Mouse (Mus musculus): ENCODE data around the gene Gm20403.

- TF ChIP-seq POLR2A (IDR thresholded peaks at IDR 0.05; ENCODE audit: borderline replicate concordance, extremely low read depth, low read depth, low read length): no peak
- no peak for TF ChIP-seq CTCF (IDR thresholded peaks at IDR 0.05; ENCODE audit: insufficient read depth, low read length)
Measured at GRCm38 (mm10) chr12:54999016-54999690, 12.8 kb upstream of the Gm20403 start.

Measured in lung, adult 2 months (tissue).